8 mouse cellular contexts compared by ENCODE assay signal in the genomic region with DNA sequence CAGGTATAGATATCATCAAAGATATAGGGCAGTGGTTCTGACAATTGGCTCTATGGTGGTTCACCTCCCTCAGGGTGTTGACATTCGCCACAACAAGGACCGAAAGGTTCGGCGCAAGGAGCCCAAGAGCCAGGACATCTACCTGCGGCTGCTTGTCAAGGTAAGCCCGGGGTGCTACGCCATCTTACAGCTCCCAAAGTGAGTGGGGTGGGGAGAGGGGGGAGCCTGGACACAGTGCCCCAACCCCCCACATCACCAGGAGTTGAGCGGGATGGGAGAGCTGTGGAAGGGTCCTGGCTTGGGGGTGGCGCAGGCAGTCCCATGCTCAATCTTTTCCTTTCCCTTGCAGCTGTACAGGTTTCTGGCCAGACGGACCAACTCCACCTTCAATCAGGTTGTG. TPM values are rescaled to one million over a fixed set of nuclear protein-coding genes. Genes with fewer than 3 reads are reported as not detected.
A peak's percentile ranks its signal among the peaks of the same experiment; 100 is the strongest.
DNase-seq lines count a peak whose midpoint lies in the region; ATAC-seq lines count a peak whose summit lies in the region.

No protein-coding gene starts in this region.

- no peaks in the 10 kb centered on the region for H3K27me3 ChIP-seq in heart, embryonic 11.5 days (ENCODE audit: control insufficient read depth, insufficient read depth, low read length)
- H3K27me3 ChIP-seq in hindbrain, embryonic 10.5 days (ENCODE audit: insufficient read depth, poor library complexity, severe bottlenecking) = no peaks in the 10 kb centered on the region
- no peaks in the 10 kb centered on the region for H3K27me3 ChIP-seq in midbrain, embryonic 10.5 days (ENCODE audit: low read depth, poor library complexity, severe bottlenecking)

- no peak for DNase-seq in heart, postnatal 4 days
- DNase-seq in ZHBTc4 (ENCODE audit: low read depth, low spot score) = peak; percentile 43
- DNase-seq in hindbrain, embryonic 10.5 days (ENCODE audit: low spot score) = no peak
- no peak for DNase-seq in midbrain, embryonic 10.5 days (ENCODE audit: low spot score)
- DNase-seq in layer of hippocampus, postnatal 36 days = no peak
- no peak for DNase-seq in layer of hippocampus, adult 9-11 months

- ATAC-seq in heart, embryonic 11.5 days (replicated peaks; ENCODE audit: insufficient number of reproducible peaks, low FRiP score, low TSS enrichment) = no peak
- no peak for ATAC-seq in activated CD4-positive, CD25-positive, alpha-beta regulatory T cell, adult 4 months

- H3K27ac ChIP-seq in heart, embryonic 11.5 days (ENCODE audit: low read depth, low read length) = no peak overlapping the region
- peak overlapping the region; percentile 98 for H3K27ac ChIP-seq in hindbrain, embryonic 10.5 days
- peak overlapping the region; percentile 96; the same call in 1 of the 2 replicates for H3K27ac ChIP-seq in midbrain, embryonic 10.5 days (replicated peaks)

- H3K9ac ChIP-seq in heart, embryonic 11.5 days (ENCODE audit: low read depth, low read length) = peak overlapping the region; percentile 99

- no peaks in the 10 kb centered on the region for H3K9me3 ChIP-seq in heart, embryonic 11.5 days (replicated peaks; ENCODE audit: control insufficient read depth, low read length)
- H3K9me3 ChIP-seq in hindbrain, embryonic 10.5 days = no peaks in the 10 kb centered on the region
- no peaks in the 10 kb centered on the region for H3K9me3 ChIP-seq in midbrain, embryonic 10.5 days (replicated peaks)

- peaks cover 37% of the 10 kb centered on the region for H3K4me1 ChIP-seq in heart, embryonic 11.5 days (ENCODE audit: control insufficient read depth, insufficient read depth, low read length)
- peaks cover 62% of the 10 kb centered on the region for H3K4me1 ChIP-seq in hindbrain, embryonic 10.5 days (replicated peaks)
- H3K4me1 ChIP-seq in midbrain, embryonic 10.5 days = peaks cover 62% of the 10 kb centered on the region

- peaks cover 27% of the 10 kb centered on the region for H3K36me3 ChIP-seq in heart, embryonic 11.5 days (ENCODE audit: control insufficient read depth, insufficient read depth, low read length)
- H3K36me3 ChIP-seq in hindbrain, embryonic 10.5 days = peaks cover 55% of the 10 kb centered on the region
- peaks cover 54% of the 10 kb centered on the region for H3K36me3 ChIP-seq in midbrain, embryonic 10.5 days

- H3K4me3 ChIP-seq in heart, embryonic 11.5 days (ENCODE audit: low read depth, low read length) = peak overlapping the region; percentile 97
- peak overlapping the region; percentile 91 for H3K4me3 ChIP-seq in hindbrain, embryonic 10.5 days
- peak overlapping the region; percentile 82 for H3K4me3 ChIP-seq in midbrain, embryonic 10.5 days

- 75% methylated on average over 10 of the region's 10 CpGs for WGBS in heart, embryonic 11.5 days (ENCODE audit: insufficient replicate concordance)
- 86% methylated on average over 10 of the region's 10 CpGs for WGBS in hindbrain, embryonic 10.5 days
- WGBS in midbrain, embryonic 10.5 days = 85% methylated on average over 10 of the region's 10 CpGs

- H3K4me2 ChIP-seq in heart, embryonic 11.5 days = peak overlapping the region; percentile 96

RNA-seq across cellular contexts. Expression of gene Sphk2, which starts 1.4 kb away (rescaled TPM):
- 13.2 and 17.3 TPM in 2 replicates for polyA plus RNA-seq in heart, embryonic 11.5 days (2014; fragmentation: Nextera tagmentation; extraction: Ambion mirVana)
- 10 to 100 TPM; 14.2 to 16.7 TPM for total RNA-seq in heart, postnatal 4 days (2021)
- polyA plus RNA-seq in hindbrain, embryonic 10.5 days (2016; fragmentation: Nextera tagmentation; extraction: Ambion mirVana) = 33.6 and 35.5 TPM in 2 replicates
- 32.3 and 32.8 TPM in 2 replicates for polyA plus RNA-seq in midbrain, embryonic 10.5 days (2016; fragmentation: Nextera tagmentation; extraction: Ambion mirVana)
- 10 to 100 TPM; 10.2 to 19.6 TPM for polyA plus RNA-seq in activated CD4-positive, CD25-positive, alpha-beta regulatory T cell, adult 4 months (2017; shearing (Covaris generic))
- 10 to 100 TPM; 36.6 to 37.2 TPM for total RNA-seq in layer of hippocampus, postnatal 36 days (2021)

RNA-seq across cellular contexts. Expression of gene Fam83e, which starts 1.8 kb away (rescaled TPM):
- polyA plus RNA-seq in heart, embryonic 11.5 days (2014; fragmentation: Nextera tagmentation; extraction: Ambion mirVana) = 0.58 and 0.67 TPM in 2 replicates
- total RNA-seq in heart, postnatal 4 days (2021) = under 1 TPM; 0.38 to 0.43 TPM
- 1.6 and 1.8 TPM in 2 replicates for polyA plus RNA-seq in hindbrain, embryonic 10.5 days (2016; fragmentation: Nextera tagmentation; extraction: Ambion mirVana)
- 1.7 and 2.0 TPM in 2 replicates for polyA plus RNA-seq in midbrain, embryonic 10.5 days (2016; fragmentation: Nextera tagmentation; extraction: Ambion mirVana)
- not detected for polyA plus RNA-seq in activated CD4-positive, CD25-positive, alpha-beta regulatory T cell, adult 4 months (2017; shearing (Covaris generic))
- under 1 TPM; 0.12 to 0.13 TPM for total RNA-seq in layer of hippocampus, postnatal 36 days (2021)

RNA-seq across cellular contexts. Expression of gene Rpl18, which starts 3.9 kb away (rescaled TPM):
- 764 and 836 TPM in 2 replicates for polyA plus RNA-seq in heart, embryonic 11.5 days (2014; fragmentation: Nextera tagmentation; extraction: Ambion mirVana)
- total RNA-seq in heart, postnatal 4 days (2021) = 100 to 1,000 TPM; 787 to 798 TPM
- polyA plus RNA-seq in hindbrain, embryonic 10.5 days (2016; fragmentation: Nextera tagmentation; extraction: Ambion mirVana) = 1,010 and 1,126 TPM in 2 replicates
- polyA plus RNA-seq in midbrain, embryonic 10.5 days (2016; fragmentation: Nextera tagmentation; extraction: Ambion mirVana) = 965 and 1,116 TPM in 2 replicates
- polyA plus RNA-seq in activated CD4-positive, CD25-positive, alpha-beta regulatory T cell, adult 4 months (2017; shearing (Covaris generic)) = 1,000 to 10,000 TPM; 2,566 to 2,766 TPM
- 100 to 1,000 TPM; 372 to 375 TPM for total RNA-seq in layer of hippocampus, postnatal 36 days (2021)

RNA-seq across cellular contexts. Expression of gene Spaca4, which starts 6.4 kb away (rescaled TPM):
- not detected in 2 replicates for polyA plus RNA-seq in heart, embryonic 11.5 days (2014; fragmentation: Nextera tagmentation; extraction: Ambion mirVana)
- total RNA-seq in heart, postnatal 4 days (2021) = not detected
- polyA plus RNA-seq in hindbrain, embryonic 10.5 days (2016; fragmentation: Nextera tagmentation; extraction: Ambion mirVana) = not detected in 2 replicates
- polyA plus RNA-seq in midbrain, embryonic 10.5 days (2016; fragmentation: Nextera tagmentation; extraction: Ambion mirVana) = not detected in 2 replicates
- polyA plus RNA-seq in activated CD4-positive, CD25-positive, alpha-beta regulatory T cell, adult 4 months (2017; shearing (Covaris generic)) = not detected
- not detected for total RNA-seq in layer of hippocampus, postnatal 36 days (2021)

RNA-seq across cellular contexts. Expression of gene Dbp, which starts 14.3 kb away (rescaled TPM):
- 3.3 and 3.5 TPM in 2 replicates for polyA plus RNA-seq in heart, embryonic 11.5 days (2014; fragmentation: Nextera tagmentation; extraction: Ambion mirVana)
- 10 to 100 TPM; 22.6 to 25.1 TPM for total RNA-seq in heart, postnatal 4 days (2021)
- polyA plus RNA-seq in hindbrain, embryonic 10.5 days (2016; fragmentation: Nextera tagmentation; extraction: Ambion mirVana) = 3.0 and 3.4 TPM in 2 replicates
- polyA plus RNA-seq in midbrain, embryonic 10.5 days (2016; fragmentation: Nextera tagmentation; extraction: Ambion mirVana) = 2.1 and 2.9 TPM in 2 replicates
- 1 to 10 TPM; 5.2 to 8.5 TPM for polyA plus RNA-seq in activated CD4-positive, CD25-positive, alpha-beta regulatory T cell, adult 4 months (2017; shearing (Covaris generic))
- total RNA-seq in layer of hippocampus, postnatal 36 days (2021) = 10 to 100 TPM; 49.8 to 51.5 TPM
